Mouse (Mus musculus) ES-Bruce4 (cell line): Measurements from ENCODE around the gene Gm7879. TPM values are rescaled to one million over a fixed set of nuclear protein-coding genes. Genes with fewer than 3 reads are reported as not detected.

ENCODE experiments used
- H3K27ac ChIP-seq: 2 replicates; pipeline ENCODE4 v1.5.1; 2012; ENCODE audit warnings: low read length, inconsistent platforms; ENCODE audit not compliant: insufficient read depth
- H3K27me3 ChIP-seq: 2 replicates; pipeline ENCODE4 v1.6.1; 2012; ENCODE audit warnings: mild to moderate bottlenecking, low read length, inconsistent platforms; ENCODE audit not compliant: control insufficient read depth, poor library complexity, insufficient read depth, severe bottlenecking
- H3K36me3 ChIP-seq: 2 replicates; pipeline ENCODE4 v1.6.1; 2012; ENCODE audit warnings: inconsistent platforms, mild to moderate bottlenecking, low read length, moderate library complexity; ENCODE audit not compliant: control insufficient read depth, poor library complexity, insufficient read depth, severe bottlenecking
- H3K4me1 ChIP-seq: one replicate; pipeline ENCODE4 v1.8.1; 2011; ENCODE audit warnings: low read length; ENCODE audit not compliant: control insufficient read depth, insufficient read depth
- H3K4me3 ChIP-seq: 2 replicates; pipeline ENCODE4 v1.5.1; 2011; ENCODE audit warnings: low read depth, mild to moderate bottlenecking, low read length
- H3K9ac ChIP-seq: 2 replicates; pipeline ENCODE4 v1.6.1; 2012; ENCODE audit warnings: low read depth, mild to moderate bottlenecking, inconsistent platforms; ENCODE audit not compliant: poor library complexity, severe bottlenecking
- H3K9me3 ChIP-seq: replicated peaks from 2 replicates; pipeline ENCODE4 v1.6.1; 2012; ENCODE audit warnings: mild to moderate bottlenecking, low read length, inconsistent platforms; ENCODE audit not compliant: control insufficient read depth, poor library complexity, insufficient read depth, severe bottlenecking
- CTCF ChIP-seq: IDR thresholded peaks from one replicate; pipeline ENCODE4 v1.8.1; 2011; ENCODE audit warnings: low read depth, low read length
- EP300 ChIP-seq: IDR thresholded peaks from 2 replicates; pipeline ENCODE4 v1.6.1; 2011; ENCODE audit warnings: low read depth, low read length; ENCODE audit not compliant: insufficient read depth
- POLR2A ChIP-seq: IDR thresholded peaks from one replicate; pipeline ENCODE4 v1.8.1; 2011; ENCODE audit warnings: low read length; ENCODE audit not compliant: insufficient read depth
- polyA plus RNA-seq: library from polyadenylated mRNA; stranded (reverse); fragments of >200 nt; gene quantifications from 2 replicates; pipeline ENCODE4 v1.2.4, GENCODE M21; 2011; ENCODE audit warnings: low read depth; ENCODE audit not compliant: missing spikeins, insufficient read depth, insufficient read length

Gm7879 gene
- polyA plus RNA-seq, 1 experiment: not detected

DNA sequence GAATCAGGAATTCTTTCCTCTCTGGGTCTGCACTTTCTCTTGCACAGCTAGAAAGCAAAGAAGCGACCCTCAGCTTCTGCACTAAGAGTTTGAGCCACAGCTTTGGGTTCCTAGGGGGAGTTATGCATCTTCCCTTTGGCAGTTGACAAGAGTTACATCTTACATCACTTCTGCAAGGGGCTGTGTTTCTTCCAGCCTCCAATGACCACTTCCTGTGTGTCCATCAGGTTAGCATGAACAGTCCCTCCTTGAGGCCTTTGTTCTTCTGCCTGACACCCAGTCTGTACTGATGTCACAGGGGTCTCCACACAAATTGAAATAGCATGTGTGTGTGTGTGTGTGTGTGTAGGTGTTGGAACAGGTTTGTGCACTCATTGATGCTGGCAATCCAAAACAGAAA lies 40.3 kb upstream of the Gm7879 start:
- no peak overlapping the region for H3K4me3 ChIP-seq
- no peaks in the 10 kb centered on the region for H3K27me3 ChIP-seq
- no peaks in the 10 kb centered on the region for H3K9me3 ChIP-seq
- H3K4me1 ChIP-seq: peaks cover 2% of the 10 kb centered on the region
- H3K36me3 ChIP-seq: no peaks in the 10 kb centered on the region
- no peak overlapping the region for H3K9ac ChIP-seq
- TF ChIP-seq POLR2A (no peak), EP300 (no peak), CTCF (no peak)
- no peak overlapping the region for H3K27ac ChIP-seq

- H3K9me3 ChIP-seq: no peaks in the 10 kb centered on the region
- H3K4me3 ChIP-seq: no peak overlapping the region
- no peaks in the 10 kb centered on the region for H3K36me3 ChIP-seq
- no peaks in the 10 kb centered on the region for H3K4me1 ChIP-seq
- H3K27me3 ChIP-seq: no peaks in the 10 kb centered on the region
- no peak overlapping the region for H3K9ac ChIP-seq
- H3K27ac ChIP-seq: no peak overlapping the region
- TF ChIP-seq CTCF (no peak), EP300 (no peak), POLR2A (no peak)
These were observed 30.9 kb upstream of the Gm7879 start for GRCm38 (mm10) chr5:43882034-43882433.

- H3K36me3 ChIP-seq: no peaks in the 10 kb centered on the region
- H3K9ac ChIP-seq: no peak overlapping the region
- no peaks in the 10 kb centered on the region; the same call in 1 of the 2 replicates for H3K27me3 ChIP-seq
- H3K4me1 ChIP-seq: no peaks in the 10 kb centered on the region
- no peak overlapping the region for H3K4me3 ChIP-seq
- TF ChIP-seq POLR2A: no peak
- no peak for TF ChIP-seq EP300
- TF ChIP-seq CTCF: no peak
- no peak overlapping the region for H3K27ac ChIP-seq
- H3K9me3 ChIP-seq: no peaks in the 10 kb centered on the region
These were observed 27.7 kb upstream of the Gm7879 start for GRCm38 (mm10) chr5:43885060-43885820.

DNA sequence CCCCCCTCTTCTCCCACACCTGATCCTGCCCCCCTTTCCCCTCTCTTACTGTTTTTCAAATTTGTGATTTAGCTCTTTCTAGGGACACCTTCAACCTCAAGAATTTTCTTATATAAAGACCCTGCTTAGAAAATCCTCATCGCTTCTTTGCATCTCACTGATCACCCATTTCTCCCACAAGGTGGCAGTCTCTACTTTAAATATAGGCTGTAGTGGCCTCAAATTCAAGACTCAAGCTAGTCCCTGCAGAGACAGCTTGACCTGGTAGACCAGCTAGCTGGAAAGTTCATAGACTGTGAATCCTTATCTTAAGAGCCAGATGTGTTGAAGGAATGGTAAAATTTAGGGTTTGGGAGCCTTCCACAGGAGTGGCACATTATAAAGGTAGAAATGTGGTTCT lies 20.6 kb upstream of the Gm7879 start:
- H3K36me3 ChIP-seq: no peaks in the 10 kb centered on the region
- TF ChIP-seq CTCF: no peak
- TF ChIP-seq POLR2A: no peak
- TF ChIP-seq EP300: no peak

DNA sequence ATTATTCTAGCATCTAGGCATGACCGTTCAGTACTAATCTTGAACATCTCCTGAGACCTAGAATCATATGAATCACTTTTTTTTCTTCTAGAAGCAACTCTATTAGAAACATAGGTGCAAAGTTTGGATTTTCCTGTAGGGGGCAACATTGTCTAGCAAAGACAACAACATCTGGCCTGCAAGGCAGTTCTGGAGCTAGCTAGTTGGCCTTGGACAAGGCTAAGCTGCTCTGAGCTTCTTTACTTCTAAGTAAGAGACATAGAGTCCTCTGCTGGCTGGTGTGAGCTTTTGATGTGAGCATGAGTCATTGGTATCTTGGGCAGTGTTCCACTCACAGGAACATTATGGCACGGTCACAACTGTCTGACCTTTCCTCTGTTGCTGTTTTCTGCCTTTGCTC lies 18.8 kb upstream of the Gm7879 start:
- H3K27me3 ChIP-seq: no peaks in the 10 kb centered on the region; the same call in 1 of the 2 replicates
- no peaks in the 10 kb centered on the region for H3K4me1 ChIP-seq
- H3K9me3 ChIP-seq: no peaks in the 10 kb centered on the region
- no peak overlapping the region for H3K27ac ChIP-seq
- no peak overlapping the region for H3K4me3 ChIP-seq
- H3K36me3 ChIP-seq: no peaks in the 10 kb centered on the region
- no peak for TF ChIP-seq EP300
- peak; percentile 35 for TF ChIP-seq CTCF
- no peak overlapping the region for H3K9ac ChIP-seq

More for the DNA sequence above, 20.6 kb upstream of the Gm7879 start:
- H3K9me3 ChIP-seq: no peaks in the 10 kb centered on the region
- H3K4me1 ChIP-seq: no peaks in the 10 kb centered on the region
- H3K27me3 ChIP-seq: no peaks in the 10 kb centered on the region; the same call in 1 of the 2 replicates
- no peak overlapping the region for H3K27ac ChIP-seq
- H3K9ac ChIP-seq: no peak overlapping the region
- H3K4me3 ChIP-seq: no peak overlapping the region

DNA sequence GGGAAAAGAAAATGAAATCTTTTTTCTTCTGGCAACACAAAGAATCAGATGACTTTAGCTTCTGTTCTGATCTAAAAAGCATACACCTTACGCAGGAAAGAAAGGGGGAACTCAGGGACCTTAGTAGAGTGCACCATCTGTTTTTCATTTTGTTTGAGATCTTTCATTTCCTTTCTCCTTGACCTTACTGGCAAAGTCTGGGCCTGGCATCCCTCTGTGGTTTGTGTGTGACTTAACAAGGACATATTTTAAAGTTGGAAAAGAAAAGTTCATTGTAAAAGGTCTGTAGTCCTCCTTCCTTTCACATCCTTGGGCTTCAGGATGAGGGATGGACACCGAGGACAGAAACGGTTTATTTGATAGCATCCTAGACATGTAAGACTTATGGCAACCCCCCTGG lies 17.0 kb upstream of the Gm7879 start:
- Histone ChIP-seq H3K27me3 (no peaks in the 10 kb centered on the region), H3K27ac (no peak overlapping the region), H3K9ac (no peak overlapping the region), H3K9me3 (no peaks in the 10 kb centered on the region), H3K36me3 (no peaks in the 10 kb centered on the region), H3K4me3 (no peak overlapping the region), H3K4me1 (no peaks in the 10 kb centered on the region)
- TF ChIP-seq EP300 (no peak), POLR2A (no peak), CTCF (no peak)
